Mouse (Mus musculus): ENCODE data around the gene Gm128.
A peak's percentile ranks its signal among the peaks of the same experiment; 100 is the strongest.
"Not testable (repeated sequence)": the region's sequence is repeated elsewhere in the genome, so short reads cannot be mapped to it uniquely, and the experiment has no call there.

Gm128 gene

GRCm38 (mm10) chr3:95230495-95231297 is 10.7 kb downstream of the Gm128 start:
- no peak for DNase-seq

- DNase-seq = peak; percentile 62
These were observed 11.5 kb downstream of the Gm128 start for GRCm38 (mm10) chr3:95229781-95230494.

- DNase-seq = peak; percentile 81
These were observed 12.3 kb downstream of the Gm128 start for GRCm38 (mm10) chr3:95228894-95229780.

GRCm38 (mm10) chr3:95228148-95228893 is 13.1 kb downstream of the Gm128 start, which contains the start of gene Cdc42se1:
TSS of gene Cdc42se1 (plus strand) at chr3:95228732.
- peak; percentile 82 for DNase-seq

GRCm38 (mm10) chr3:95227214-95227613 is 14.2 kb downstream of the Gm128 start:
- DNase-seq = peak; percentile 53

GRCm38 (mm10) chr3:95224295-95224694 is 17.1 kb downstream of the Gm128 start:
- DNase-seq = peak; percentile 47

GRCm38 (mm10) chr3:95223041-95223440 is 18.4 kb downstream of the Gm128 start:
- no peak for DNase-seq

- DNase-seq = peak; percentile 66
These were observed 22.8 kb downstream of the Gm128 start for GRCm38 (mm10) chr3:95218466-95219137.

GRCm38 (mm10) chr3:95217255-95218134 is 23.9 kb downstream of the Gm128 start, which contains the start of gene Gabpb2:
TSS of gene Gabpb2 (minus strand) at chr3:95217916.
- DNase-seq = peak; percentile 92

- DNase-seq = peak; percentile 38
These were observed 24.6 kb downstream of the Gm128 start for GRCm38 (mm10) chr3:95216655-95217254.

- DNase-seq = no peak
These were observed 27.8 kb downstream of the Gm128 start for GRCm38 (mm10) chr3:95213609-95213975.

GRCm38 (mm10) chr3:95212889-95213608 is 28.3 kb downstream of the Gm128 start:
- not testable (repeated sequence) for DNase-seq

GRCm38 (mm10) chr3:95210585-95210984 is 30.8 kb downstream of the Gm128 start:
- no peak for DNase-seq

GRCm38 (mm10) chr3:95208286-95208685 is 33.1 kb downstream of the Gm128 start:
- no peak for DNase-seq

- DNase-seq = no peak
These were observed 37.5 kb downstream of the Gm128 start for GRCm38 (mm10) chr3:95203880-95204279.

GRCm38 (mm10) chr3:95200562-95200961 is 40.8 kb downstream of the Gm128 start:
- DNase-seq = no peak

- no peak for DNase-seq
These were observed 41.3 kb downstream of the Gm128 start for GRCm38 (mm10) chr3:95200132-95200531.

GRCm38 (mm10) chr3:95199101-95199500 is 42.3 kb downstream of the Gm128 start:
- DNase-seq = no peak

GRCm38 (mm10) chr3:95195772-95196171 is 45.6 kb downstream of the Gm128 start:
- DNase-seq = no peak

All from cerebellum, adult 9-10 months (tissue).